Mouse (Mus musculus) mouse trophoblast stem cell (cell line): ENCODE data around the gene Pus3.
"Not testable (repeated sequence)": the region's sequence is repeated elsewhere in the genome, so short reads cannot be mapped to it uniquely, and the experiment has no call there.

Experiments used
- in situ Hi-C, 2 experiments: fragments of 300-500 bp; cut with MseI, MboI; formaldehyde crosslinking; loops; 2 replicates in 1 of 2; 3 replicates in 1 of 2; pipeline ENCODE4 v1.15.1; 2025

Gene Pus3

DNA sequence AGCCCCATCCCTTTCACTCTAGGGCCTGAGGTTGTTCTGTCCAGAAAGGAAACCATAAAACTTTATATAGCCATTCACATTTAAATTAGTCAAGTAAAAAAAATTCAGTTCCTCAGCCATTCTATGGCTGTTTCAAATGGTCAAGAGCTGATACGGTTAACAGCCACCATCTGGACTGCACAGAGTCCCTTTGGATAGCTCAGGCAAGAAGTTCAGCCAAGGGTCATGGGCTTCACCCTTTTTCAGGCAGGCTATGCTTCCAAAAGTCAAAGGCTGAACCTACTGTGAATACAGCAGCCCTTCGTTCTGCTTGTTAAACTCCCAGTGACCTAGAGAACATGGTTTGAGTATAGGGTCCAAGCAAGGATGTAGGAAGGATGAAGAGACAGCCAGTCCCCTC is 13.7 kb upstream of the Pus3 start:
- in situ Hi-C loops: loop anchor here in 1 of 2 experiments (5.0 kb wide), 1 partner anchor 262 kb away; no protein-coding TSS in a partner anchor

DNA sequence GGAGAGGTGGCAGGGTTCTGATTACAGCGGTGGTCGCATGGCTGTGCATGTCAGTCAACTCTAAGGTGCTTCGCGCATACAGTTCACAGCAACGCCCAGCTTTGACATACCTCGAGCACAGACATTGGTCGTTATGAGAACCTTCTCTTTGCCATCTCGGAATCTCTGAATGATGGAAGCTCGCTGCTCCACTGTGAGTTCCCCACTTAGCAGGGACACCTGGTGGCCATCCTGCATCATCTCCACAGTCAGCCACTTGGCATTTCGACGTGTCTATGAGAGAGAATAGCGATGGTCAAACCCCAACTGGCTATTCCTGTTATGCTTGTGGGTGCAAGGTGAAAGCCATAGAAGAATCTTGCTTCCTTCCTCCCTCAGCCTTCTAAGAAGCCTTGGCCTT is 12.7 kb upstream of the Pus3 start:
- in situ Hi-C loops: no loop called here

- in situ Hi-C loops: no loop called here
Measured at GRCm38 (mm10) chr9:35546745-35547144, 11.7 kb upstream of the Pus3 start.

- in situ Hi-C loops: no loop called here
Measured at GRCm38 (mm10) chr9:35548455-35548854, 9.9 kb upstream of the Pus3 start.

DNA sequence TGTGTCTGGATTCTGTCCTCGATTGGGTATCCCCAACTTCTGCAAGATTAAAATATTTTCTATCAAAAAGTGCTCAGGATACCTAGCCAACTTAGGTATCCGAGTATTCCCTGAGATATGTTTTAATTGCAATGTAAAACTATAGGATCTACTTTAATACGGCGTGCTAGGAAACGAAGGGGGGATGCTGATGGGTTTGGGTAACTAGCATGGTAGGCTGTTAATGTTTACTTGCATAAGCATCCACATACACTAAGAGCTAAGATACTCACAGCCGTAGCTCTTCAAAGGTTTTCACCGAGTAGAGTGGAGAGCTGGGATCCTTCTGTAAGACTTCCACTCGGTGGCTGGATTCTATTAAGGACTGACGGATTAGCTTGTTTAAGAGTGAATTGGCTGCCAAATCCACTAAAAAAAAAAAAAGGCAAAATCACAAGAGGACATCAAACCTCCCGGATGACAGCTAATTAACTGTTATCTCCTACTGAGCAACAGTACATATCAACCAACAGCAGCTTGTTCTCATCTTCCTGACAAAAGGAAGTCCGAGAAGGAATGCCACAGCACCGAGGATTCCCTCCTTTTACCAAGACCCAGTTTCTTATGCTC is 1.8 kb upstream of the Pus3 start:
- in situ Hi-C loops: no loop called here

DNA sequence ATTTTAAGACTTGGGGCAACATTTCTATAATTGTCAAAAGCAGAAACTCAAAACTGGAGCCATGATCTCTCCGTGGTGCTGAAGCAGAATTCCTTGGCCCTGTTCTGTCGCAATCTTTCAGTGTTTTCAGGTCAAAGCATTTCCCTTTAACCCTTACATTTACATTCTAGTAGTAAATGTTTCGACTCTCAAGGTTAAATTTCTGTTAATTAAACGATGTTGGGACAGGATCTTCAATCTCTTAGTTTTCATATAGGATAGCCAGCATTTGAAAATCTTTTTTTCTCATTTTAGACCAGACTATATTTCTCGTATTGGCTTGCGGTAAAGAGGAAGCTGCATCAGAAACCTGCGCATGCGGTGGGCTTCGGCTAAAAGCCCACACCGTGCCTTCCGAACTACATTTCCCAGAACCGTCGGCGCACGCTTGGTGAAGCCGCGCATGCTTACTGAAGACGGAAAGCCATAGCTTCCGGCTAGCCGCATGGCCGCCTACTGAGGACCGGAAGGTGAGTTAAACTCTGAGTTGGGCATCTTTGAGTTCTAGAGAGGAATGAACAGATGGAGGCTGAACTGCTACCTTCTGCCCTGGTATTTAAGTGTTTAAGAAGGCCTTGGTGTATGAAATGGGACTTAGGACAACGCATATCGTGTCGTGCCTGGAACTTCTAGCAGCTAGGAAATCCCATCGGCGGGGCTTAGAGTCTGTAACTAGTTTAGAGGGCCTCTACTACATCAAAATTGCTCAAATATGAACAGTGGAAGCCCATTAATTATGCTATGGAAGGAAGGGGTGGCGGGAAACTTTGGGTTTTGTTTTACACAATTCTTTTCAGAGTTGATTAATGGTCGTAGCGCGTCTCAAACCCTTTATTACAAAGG is 855 bp downstream of the Pus3 start:
- in situ Hi-C loops: no loop called here

- in situ Hi-C loops: no loop called here
Measured at GRCm38 (mm10) chr9:35561076-35561475, 2.7 kb downstream of the Pus3 start.

GRCm38 (mm10) chr9:35561583-35561982 is 3.2 kb downstream of the Pus3 start:
- in situ Hi-C loops: no loop called here

DNA sequence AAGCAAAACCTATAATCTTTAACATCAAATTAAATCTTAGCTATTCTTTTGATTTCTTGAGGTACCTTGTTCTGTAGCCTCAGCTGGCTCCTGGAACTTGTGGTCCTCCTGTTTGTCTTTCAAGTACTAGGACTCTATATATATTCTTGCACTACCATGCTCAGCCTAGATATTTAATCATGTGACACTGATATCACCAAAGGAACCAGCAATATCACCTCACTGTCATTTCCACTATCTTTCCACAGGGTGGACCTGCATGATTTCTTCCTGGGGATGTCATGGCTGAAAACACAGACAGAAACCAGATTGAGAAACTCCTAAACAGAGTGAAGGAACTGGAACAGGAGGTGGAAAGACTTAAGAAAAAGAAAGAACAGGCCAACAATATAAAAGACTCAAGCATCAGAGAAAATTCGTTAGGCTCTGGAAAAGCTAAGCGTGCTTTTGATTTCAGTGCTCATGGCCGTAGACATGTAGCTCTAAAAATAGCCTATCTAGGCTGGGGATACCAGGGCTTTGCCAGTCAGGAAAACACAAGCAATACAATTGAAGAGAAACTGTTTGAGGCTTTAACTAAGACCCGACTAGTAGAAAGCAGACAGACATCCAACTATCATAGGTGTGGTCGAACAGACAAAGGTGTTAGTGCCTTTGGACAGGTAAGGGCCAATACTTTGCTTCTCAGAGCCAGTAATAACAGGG is 6.3 kb downstream of the Pus3 start:
- in situ Hi-C loops: no loop called here

DNA sequence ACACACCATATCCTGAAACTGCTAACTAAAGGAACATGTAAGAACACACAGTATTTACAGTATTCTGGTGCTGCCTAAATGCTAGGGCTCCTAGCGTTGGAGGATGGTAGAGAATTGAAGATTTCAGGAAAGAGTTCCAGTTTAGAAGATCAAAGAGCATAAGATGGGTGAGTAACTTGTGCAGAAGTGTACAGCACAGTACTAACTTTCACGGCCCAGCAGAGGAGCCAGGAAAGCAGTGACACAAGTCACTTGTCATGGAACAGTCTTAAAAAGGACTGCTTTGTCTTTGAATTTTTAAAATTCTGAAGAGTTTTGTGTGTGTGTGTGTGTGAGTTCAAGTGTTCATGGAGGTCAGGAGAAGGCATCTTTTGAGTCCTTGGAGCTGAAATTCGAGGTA is 9.6 kb downstream of the Pus3 start:
- in situ Hi-C loops: no loop called here

DNA sequence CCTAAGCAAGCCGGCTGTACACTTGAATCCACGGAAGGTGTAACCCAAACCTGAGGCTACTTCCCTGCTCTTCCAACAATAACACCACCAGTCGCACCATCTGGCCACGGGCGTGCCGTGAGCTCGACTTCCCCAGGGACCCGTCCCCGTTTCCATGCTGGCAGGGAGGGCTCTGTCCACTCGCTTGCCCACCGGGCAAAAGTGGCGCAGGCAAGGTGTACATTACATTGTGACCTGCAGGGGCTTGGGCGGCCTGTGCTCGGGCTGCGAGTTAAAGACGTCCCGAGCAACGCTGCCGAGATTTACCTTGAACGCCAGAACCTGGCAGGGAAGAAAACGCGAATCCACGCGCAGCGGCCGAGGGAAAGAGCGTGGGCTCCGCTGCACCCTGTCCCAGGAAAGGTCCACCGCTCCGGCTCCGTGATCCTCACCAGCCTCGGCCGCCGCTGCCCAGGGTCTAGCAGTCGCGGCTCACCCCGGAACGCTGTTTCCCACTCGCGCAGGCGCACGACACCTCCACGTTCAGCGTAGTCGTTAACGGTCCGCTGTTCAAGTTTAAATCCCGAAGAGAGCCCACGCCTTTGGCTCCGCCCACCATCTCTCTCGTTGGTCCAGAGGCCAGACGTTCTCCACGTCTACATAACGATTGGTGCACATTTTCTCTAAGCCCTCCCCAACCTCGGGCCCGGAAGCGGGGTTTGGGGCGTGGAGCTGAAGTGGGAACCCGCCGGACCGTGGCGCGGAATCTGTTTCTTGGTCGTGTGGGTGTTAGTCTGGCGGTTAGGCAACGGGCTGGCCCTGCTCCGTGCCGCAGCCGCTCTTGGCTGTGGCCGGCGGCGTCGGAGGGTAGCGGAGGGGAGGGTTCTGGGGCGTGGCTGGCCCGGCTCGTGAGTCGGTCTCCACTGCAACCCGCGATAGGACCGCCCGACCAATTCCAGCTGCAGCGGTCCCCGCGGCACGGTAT is 11.5 kb downstream of the Pus3 start, which contains the start of the genes Pate2 and Hyls1:
Pate2 (plus strand) TSS at position 714 of the 964 bp plus-strand sequence.
Hyls1 (minus strand) TSS at position 828 of the 964 bp plus-strand sequence.
- in situ Hi-C loops: no loop called here

- in situ Hi-C loops: no loop called here
Measured at GRCm38 (mm10) chr9:35570663-35571062, 12.3 kb downstream of the Pus3 start.

DNA sequence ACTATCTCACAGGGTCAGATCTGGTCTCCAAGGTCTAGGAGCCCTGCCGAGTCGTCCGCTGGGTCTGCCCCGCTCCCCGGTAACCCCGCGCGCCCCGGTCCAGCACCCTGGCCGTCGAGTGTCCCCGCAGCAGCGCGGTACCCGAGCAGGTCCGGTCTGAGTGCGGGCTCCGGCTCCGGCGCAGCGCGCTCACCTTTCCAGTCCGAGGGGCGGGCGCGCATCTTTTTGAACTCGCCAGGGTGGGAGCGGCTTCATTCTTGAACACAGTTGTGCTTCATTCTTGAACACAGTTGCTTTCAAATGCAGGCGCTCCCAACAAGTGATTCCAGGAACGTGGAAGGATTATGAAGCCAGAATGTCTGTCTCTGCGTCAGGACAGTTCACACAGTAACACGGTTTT is 16.0 kb downstream of the Pus3 start:
- in situ Hi-C loops: no loop called here

GRCm38 (mm10) chr9:35587674-35588073 is 29.3 kb downstream of the Pus3 start:
- in situ Hi-C loops: loop anchor here (25.0 kb wide), 2 partner anchors 850 to 1125 kb away; partner anchors contain the start of gene Gm7257 (in 1 of the 2)

DNA sequence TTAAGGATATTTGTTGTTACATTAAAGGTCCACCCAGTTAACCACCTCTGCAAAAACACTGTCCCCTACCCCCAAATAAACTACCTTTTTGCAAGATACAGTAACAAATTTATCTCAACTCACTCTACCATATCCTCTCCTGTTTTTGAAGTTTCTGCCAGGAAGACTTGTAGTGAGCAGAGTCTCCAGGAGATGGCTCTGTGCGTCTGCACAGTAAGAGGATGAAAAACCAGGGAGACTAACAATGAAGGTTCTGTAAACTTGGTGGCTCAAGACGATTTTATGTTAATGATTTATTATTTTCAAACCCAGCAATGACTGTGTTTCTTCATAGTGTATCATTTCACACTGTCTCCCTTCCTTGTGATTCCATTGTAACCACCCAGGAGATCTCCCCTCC is 34.5 kb downstream of the Pus3 start:
- in situ Hi-C loops: loop anchor here (25.0 kb wide), 2 partner anchors 844 to 1119 kb away; partner anchors contain the start of gene Gm7257 (in 1 of the 2)

DNA sequence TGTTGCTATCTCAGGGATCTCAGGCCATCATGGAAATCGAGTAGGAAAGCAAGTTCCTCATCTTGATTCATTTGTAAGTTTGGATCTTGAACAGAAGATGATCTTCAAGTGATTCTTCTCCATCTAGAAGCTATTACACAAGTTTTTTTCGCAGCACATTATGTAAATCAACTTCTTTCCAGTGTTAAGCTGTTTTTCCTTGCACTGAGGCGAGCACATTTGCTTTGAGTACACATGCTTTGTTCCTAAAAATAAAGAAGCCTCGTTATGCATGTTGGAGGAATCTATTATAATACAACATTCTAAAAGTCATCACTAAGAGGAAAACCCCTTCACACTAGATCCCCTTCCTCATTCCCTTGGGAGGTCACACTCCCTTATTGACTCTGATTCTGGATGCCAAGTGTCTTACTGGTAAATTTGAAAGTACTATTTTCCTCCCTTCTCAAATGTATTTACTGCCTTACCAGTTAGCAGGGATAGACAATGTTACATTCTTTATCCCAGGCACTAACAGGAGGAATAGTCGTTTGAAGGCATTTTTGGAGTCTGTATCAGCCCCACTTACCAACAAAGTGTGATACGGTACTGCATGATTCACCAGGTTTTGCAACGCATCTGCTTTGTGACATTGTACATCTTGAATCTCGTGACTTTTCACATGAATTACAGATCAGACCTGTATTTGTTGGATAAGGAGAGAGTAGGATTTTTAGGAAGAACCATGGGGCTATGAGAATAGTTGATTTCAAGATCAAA is 49.4 kb downstream of the Pus3 start:
- in situ Hi-C loops: no loop called here

- in situ Hi-C loops: no loop called here
Measured at GRCm38 (mm10) chr9:35611841-35612240, 53.4 kb downstream of the Pus3 start, which contains the start of gene Pate4. Gene Pate4, minus strand, starts transcription at chr9:35611941.

GRCm38 (mm10) chr9:35614005-35614404 is 55.6 kb downstream of the Pus3 start:
- in situ Hi-C loops: no loop called here

DNA sequence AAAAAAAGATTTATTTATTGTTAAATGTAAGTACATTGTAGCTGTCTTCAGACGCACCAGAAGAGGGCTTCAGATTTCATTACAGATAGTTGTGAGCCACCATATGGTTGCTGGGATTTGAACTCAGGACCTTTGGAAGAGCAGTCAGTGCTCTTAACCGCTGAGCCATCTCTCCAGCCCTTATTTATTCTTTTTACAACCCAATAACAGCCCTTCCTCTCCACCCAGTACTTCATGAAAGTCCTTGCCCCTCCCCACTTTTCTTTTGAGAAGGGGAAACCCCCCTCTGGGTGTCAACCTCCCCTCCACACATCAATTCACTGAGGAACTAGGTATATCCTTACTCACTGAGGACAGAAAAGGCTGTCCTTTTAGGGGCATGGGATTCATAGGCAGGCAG is 58.4 kb downstream of the Pus3 start:
- in situ Hi-C loops: not testable (repeated sequence)
